Mouse (Mus musculus): Measurements from ENCODE around the gene Ubtd2. TPM values are rescaled to one million over a fixed set of nuclear protein-coding genes. Genes with fewer than 3 reads are reported as not detected.

Ubtd2 gene
- polyA plus RNA-seq, 1 experiment from 2014 or later: 57.3 TPM

GRCm38 (mm10) chr11:32425043-32425658 lies 30.0 kb upstream of the Ubtd2 start:
- Histone ChIP-seq H3K27me3 (ENCODE audit: insufficient read depth, low read length) (no peaks in the 10 kb centered on the region), H3K4me2 (no peak overlapping the region), H3K4me3 (ENCODE audit: low read depth, low read length) (no peak overlapping the region), H3K27ac (ENCODE audit: low read depth) (no peak overlapping the region), H3K36me3 (ENCODE audit: insufficient read depth) (peaks cover 65% of the 10 kb centered on the region), H3K4me1 (ENCODE audit: insufficient read depth) (no peaks in the 10 kb centered on the region), H3K9ac (no peak overlapping the region), H3K9me3 (ENCODE audit: low read depth, low read length) (no peaks in the 10 kb centered on the region)
- no peak for DNase-seq
- 77% methylated on average over 10 of the region's 10 CpGs for WGBS
- no peak for TF ChIP-seq CTCF (IDR thresholded peaks at IDR 0.05; ENCODE audit: low read depth)
- 0 out of 2 replicates have a peak, but pooled peaks have one; percentile 14 for ATAC-seq (ENCODE audit: insufficient read depth)

DNA sequence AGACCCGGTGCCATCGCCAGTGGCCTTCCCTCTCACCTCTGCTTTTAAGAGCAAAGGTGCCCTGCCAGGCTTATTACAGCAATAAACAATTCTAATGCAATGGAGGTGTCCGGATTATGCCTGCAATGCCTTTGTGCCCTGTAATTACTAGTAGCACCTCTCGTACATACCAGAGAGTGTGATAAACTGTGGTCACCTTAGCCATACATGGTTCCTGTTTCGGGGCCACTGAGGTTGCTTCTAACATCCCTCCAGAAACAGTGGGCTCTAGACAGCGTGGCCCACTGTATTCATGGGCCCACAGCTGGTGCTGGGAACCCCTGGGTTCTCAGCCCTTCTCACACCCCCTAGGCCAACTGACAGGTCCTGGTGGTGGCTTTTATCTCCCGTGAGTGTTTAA lies 27.6 kb upstream of the Ubtd2 start:
- Histone ChIP-seq H3K9ac (no peak overlapping the region), H3K9me3 (ENCODE audit: low read depth, low read length) (no peaks in the 10 kb centered on the region), H3K4me3 (ENCODE audit: low read depth, low read length) (no peak overlapping the region), H3K36me3 (ENCODE audit: insufficient read depth) (peaks cover 42% of the 10 kb centered on the region), H3K27ac (ENCODE audit: low read depth) (no peak overlapping the region), H3K4me1 (ENCODE audit: insufficient read depth) (no peaks in the 10 kb centered on the region), H3K4me2 (no peak overlapping the region), H3K27me3 (ENCODE audit: insufficient read depth, low read length) (no peaks in the 10 kb centered on the region)
- no peak for TF ChIP-seq CTCF (IDR thresholded peaks at IDR 0.05; ENCODE audit: low read depth)
- DNase-seq (no peak), ATAC-seq (ENCODE audit: insufficient read depth) (no peak)
- WGBS: 72% methylated on average over 7 of the region's 7 CpGs

DNA sequence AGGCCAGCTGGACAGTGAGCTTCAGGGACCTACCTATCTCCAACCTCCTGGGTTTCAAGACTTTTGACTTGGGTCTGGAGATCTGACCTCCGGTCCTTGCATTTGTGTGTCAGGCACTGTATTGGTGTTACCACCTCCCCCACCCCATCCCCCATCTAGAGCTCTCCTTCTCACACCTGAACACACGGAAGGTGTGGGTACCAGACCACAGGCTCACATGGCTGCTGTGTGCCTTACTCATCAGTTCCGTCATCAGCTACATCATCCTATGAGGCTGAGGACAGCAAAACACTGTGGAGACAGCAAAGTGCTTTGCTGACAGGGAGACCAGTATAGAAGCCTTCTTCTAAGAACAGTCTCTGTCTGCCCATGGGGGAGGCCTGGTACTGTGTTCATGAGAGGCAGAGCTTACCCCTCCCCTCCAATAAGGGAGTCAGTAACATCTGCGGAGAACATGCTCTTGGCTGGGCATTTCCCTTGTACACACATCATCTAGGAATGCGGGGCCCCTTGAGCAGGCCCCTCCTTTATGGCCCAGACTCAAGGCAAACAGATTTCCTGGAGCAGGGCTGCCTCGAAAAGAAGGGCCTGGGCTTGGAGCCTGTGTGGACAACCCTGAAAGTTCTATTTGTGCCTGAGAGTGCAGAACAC lies 19.6 kb upstream of the Ubtd2 start:
- no peak overlapping the region for H3K4me3 ChIP-seq (ENCODE audit: low read depth, low read length)
- no peaks in the 10 kb centered on the region for H3K27me3 ChIP-seq (ENCODE audit: insufficient read depth, low read length)
- peaks cover 18% of the 10 kb centered on the region for H3K4me1 ChIP-seq (ENCODE audit: insufficient read depth)
- no peak for TF ChIP-seq CTCF (IDR thresholded peaks at IDR 0.05; ENCODE audit: low read depth)
- peak overlapping the region; percentile 85 for H3K27ac ChIP-seq (ENCODE audit: low read depth)
- no peak overlapping the region for H3K4me2 ChIP-seq
- peak; percentile 89 for DNase-seq
- peak; percentile 94 for ATAC-seq (ENCODE audit: insufficient read depth)
- 41% methylated on average over 6 of the region's 6 CpGs for WGBS
- H3K9ac ChIP-seq: no peak overlapping the region
- H3K36me3 ChIP-seq (ENCODE audit: insufficient read depth): no peaks in the 10 kb centered on the region
- H3K9me3 ChIP-seq (ENCODE audit: low read depth, low read length): no peaks in the 10 kb centered on the region

- H3K4me2 ChIP-seq: no peak overlapping the region
- H3K36me3 ChIP-seq (ENCODE audit: insufficient read depth): no peaks in the 10 kb centered on the region
- TF ChIP-seq CTCF (IDR thresholded peaks at IDR 0.05; ENCODE audit: low read depth): no peak
- H3K4me3 ChIP-seq (ENCODE audit: low read depth, low read length): no peak overlapping the region
- WGBS: 76% methylated on average over 3 of the region's 3 CpGs
- ATAC-seq (ENCODE audit: insufficient read depth): no peak
- H3K4me1 ChIP-seq (ENCODE audit: insufficient read depth): no peaks in the 10 kb centered on the region
- no peak overlapping the region for H3K27ac ChIP-seq (ENCODE audit: low read depth)
- H3K9ac ChIP-seq: no peak overlapping the region
- no peak for DNase-seq
- H3K9me3 ChIP-seq (ENCODE audit: low read depth, low read length): no peaks in the 10 kb centered on the region
- no peaks in the 10 kb centered on the region for H3K27me3 ChIP-seq (ENCODE audit: insufficient read depth, low read length)
Measured at GRCm38 (mm10) chr11:32442576-32442975, 12.6 kb upstream of the Ubtd2 start.

GRCm38 (mm10) chr11:32444266-32444665 lies 10.9 kb upstream of the Ubtd2 start:
- Histone ChIP-seq H3K27ac (ENCODE audit: low read depth) (no peak overlapping the region), H3K4me2 (no peak overlapping the region), H3K9me3 (ENCODE audit: low read depth, low read length) (no peaks in the 10 kb centered on the region), H3K4me3 (ENCODE audit: low read depth, low read length) (no peak overlapping the region), H3K9ac (no peak overlapping the region), H3K4me1 (ENCODE audit: insufficient read depth) (no peaks in the 10 kb centered on the region), H3K36me3 (ENCODE audit: insufficient read depth) (no peaks in the 10 kb centered on the region), H3K27me3 (ENCODE audit: insufficient read depth, low read length) (no peaks in the 10 kb centered on the region)
- WGBS: 64% methylated on average over 1 of the region's 1 CpGs
- ATAC-seq (ENCODE audit: insufficient read depth): no peak
- no peak for DNase-seq
- TF ChIP-seq CTCF (IDR thresholded peaks at IDR 0.05; ENCODE audit: low read depth): no peak

DNA sequence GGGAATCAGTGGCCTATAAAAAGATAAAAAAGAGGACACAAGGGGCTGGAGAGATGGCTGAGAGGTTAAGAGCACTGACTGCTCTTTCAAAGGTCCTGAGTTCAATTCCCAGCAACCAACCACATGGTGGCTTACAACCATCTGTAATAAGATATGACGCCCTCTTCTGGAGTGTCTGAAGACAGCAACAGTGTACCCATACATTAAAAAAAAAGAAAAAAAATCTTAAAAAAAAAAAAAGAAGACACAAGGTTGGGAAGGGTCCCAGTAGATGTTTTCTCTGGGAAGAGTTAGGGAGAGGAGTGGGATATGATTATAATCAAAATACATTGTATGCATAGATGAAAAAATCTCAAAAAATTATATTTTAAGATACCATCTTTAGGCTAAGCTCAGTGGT lies 10.0 kb upstream of the Ubtd2 start:
- H3K4me3 ChIP-seq (ENCODE audit: low read depth, low read length): no peak overlapping the region
- TF ChIP-seq CTCF (IDR thresholded peaks at IDR 0.05; ENCODE audit: low read depth): no peak
- H3K9me3 ChIP-seq (ENCODE audit: low read depth, low read length): no peaks in the 10 kb centered on the region
- no peak for DNase-seq
- WGBS: 63% methylated on average over 1 of the region's 1 CpGs
- H3K4me1 ChIP-seq (ENCODE audit: insufficient read depth): no peaks in the 10 kb centered on the region
- no peak for ATAC-seq (ENCODE audit: insufficient read depth)
- H3K27ac ChIP-seq (ENCODE audit: low read depth): no peak overlapping the region
- H3K27me3 ChIP-seq (ENCODE audit: insufficient read depth, low read length): no peaks in the 10 kb centered on the region
- H3K4me2 ChIP-seq: no peak overlapping the region
- H3K36me3 ChIP-seq (ENCODE audit: insufficient read depth): no peaks in the 10 kb centered on the region
- no peak overlapping the region for H3K9ac ChIP-seq

- Histone ChIP-seq H3K9me3 (ENCODE audit: low read depth, low read length) (no peaks in the 10 kb centered on the region), H3K9ac (no peak overlapping the region), H3K27me3 (ENCODE audit: insufficient read depth, low read length) (no peaks in the 10 kb centered on the region), H3K4me2 (no peak overlapping the region), H3K4me1 (ENCODE audit: insufficient read depth) (no peaks in the 10 kb centered on the region), H3K27ac (ENCODE audit: low read depth) (no peak overlapping the region), H3K4me3 (ENCODE audit: low read depth, low read length) (no peak overlapping the region), H3K36me3 (ENCODE audit: insufficient read depth) (no peaks in the 10 kb centered on the region)
- WGBS: 72% methylated on average over 6 of the region's 6 CpGs
- TF ChIP-seq CTCF (IDR thresholded peaks at IDR 0.05; ENCODE audit: low read depth): no peak
- ATAC-seq (ENCODE audit: insufficient read depth): no peak
- peak; percentile 27 for DNase-seq
Measured at GRCm38 (mm10) chr11:32445637-32446226, 9.4 kb upstream of the Ubtd2 start.

Measured in lung, embryonic 14.5 days (tissue).